Mouse (Mus musculus) CH12.LX (cell line): ENCODE results near the gene Ggct. TPM values are rescaled to one million over a fixed set of nuclear protein-coding genes. Genes with fewer than 3 reads are reported as not detected.

ENCODE experiments used
- DNase-seq: peaks from one replicate; pipeline ENCODE4 v3.0.0-alpha.2; 2013; ENCODE audit errors: extremely low read depth
- H3K27ac ChIP-seq: 2 replicates; pipeline ENCODE4 v1.5.1; 2012; ENCODE audit warnings: low read depth, mild to moderate bottlenecking, control low read depth, moderate library complexity; ENCODE audit not compliant: insufficient read depth
- H3K27me3 ChIP-seq: replicated peaks from 2 replicates; pipeline ENCODE3; 2012; ENCODE audit warnings: inconsistent platforms
- H3K36me3 ChIP-seq, 2 experiments: replicated peaks in 1 of 2; 2 replicates each; pipeline versions ENCODE3 to v1.6.1; 2012; ENCODE audit warnings: inconsistent platforms in 1 of 2, low read length in 1 of 2, mild to moderate bottlenecking in 1 of 2, mixed read lengths in 1 of 2, moderate library complexity in 1 of 2; ENCODE audit not compliant: control insufficient read depth in 1 of 2, insufficient read depth in 1 of 2
- H3K4me1 ChIP-seq, 2 experiments: 2 replicates each; pipeline ENCODE4 v1.6.1; 2012; ENCODE audit warnings: inconsistent platforms in 1 of 2, moderate library complexity in 1 of 2; ENCODE audit not compliant: insufficient read depth in 2 of 2, control insufficient read depth in 1 of 2
- H3K4me2 ChIP-seq: 2 replicates; pipeline ENCODE4 v1.6.1; 2012; ENCODE audit warnings: low read depth, mild to moderate bottlenecking, control low read depth; ENCODE audit not compliant: poor library complexity, insufficient read depth, severe bottlenecking
- H3K4me3 ChIP-seq, 3 experiments: fragments of 150-350 bp in 1 of 3; sonication (generic) in 1 of 3; replicated peaks in 1 of 3; 2 replicates each; pipeline versions ENCODE3 to v1.5.1; 2011 to 2012; ENCODE audit warnings: low read depth in 2 of 3, low read length in 2 of 3, mild to moderate bottlenecking in 2 of 3, moderate library complexity in 2 of 3, control low read depth in 1 of 3, improper control_type of control experiment in 1 of 3, inconsistent platforms in 1 of 3, mixed read lengths in 1 of 3; ENCODE audit not compliant: poor library complexity in 1 of 3
- H3K79me2 ChIP-seq: replicated peaks from 2 replicates; pipeline ENCODE4 v1.6.1; 2012; ENCODE audit warnings: mild to moderate bottlenecking, moderate library complexity; ENCODE audit not compliant: control insufficient read depth, poor library complexity, insufficient read depth, severe bottlenecking; ENCODE audit errors: extremely low read depth
- H3K9ac ChIP-seq: 2 replicates; pipeline ENCODE4 v1.6.1; 2012; ENCODE audit warnings: low read depth, mild to moderate bottlenecking, control low read depth, moderate library complexity; ENCODE audit not compliant: insufficient read depth
- H3K9me3 ChIP-seq: replicated peaks from 2 replicates; pipeline ENCODE3; 2012; ENCODE audit warnings: low read length, inconsistent platforms, mixed read lengths
- BHLHE40 ChIP-seq: IDR thresholded peaks from 2 replicates; pipeline ENCODE4 v1.6.1; 2011; ENCODE audit warnings: mild to moderate bottlenecking, low read depth, low read length, improper control_type of control experiment
- CHD1 ChIP-seq: IDR thresholded peaks from 2 replicates; pipeline ENCODE4 v1.6.1; 2012; ENCODE audit warnings: low read depth, low read length, improper control_type of control experiment, inconsistent platforms
- CHD2 ChIP-seq: IDR thresholded peaks from 2 replicates; pipeline ENCODE4 v1.6.1; 2011; ENCODE audit warnings: low read length, improper control_type of control experiment
- CTCF ChIP-seq, 2 experiments: IDR thresholded peaks in 1 of 2; conservative IDR thresholded peaks in 1 of 2; 2 replicates each; pipeline ENCODE4 v1.5.1; 2011 to 2012; ENCODE audit warnings: low read depth in 2 of 2, low read length in 2 of 2, improper control_type of control experiment in 1 of 2, inconsistent platforms in 1 of 2, mild to moderate bottlenecking in 1 of 2, moderate library complexity in 1 of 2
- ELF1 ChIP-seq: IDR thresholded peaks from 2 replicates; pipeline ENCODE4 v1.6.1; 2014; ENCODE audit warnings: low read depth, mild to moderate bottlenecking, inconsistent platforms, low read length, improper control_type of control experiment
- GABPA ChIP-seq: IDR thresholded peaks from 2 replicates; pipeline ENCODE4 v1.6.1; 2012; ENCODE audit warnings: low read depth, low read length, improper control_type of control experiment, inconsistent platforms; ENCODE audit not compliant: insufficient replicate concordance
- IRF4 ChIP-seq: IDR thresholded peaks from 2 replicates; pipeline ENCODE4 v1.6.1; 2014; ENCODE audit warnings: low read depth, mild to moderate bottlenecking, inconsistent platforms, low read length, improper control_type of control experiment
- JUN ChIP-seq: IDR thresholded peaks from 2 replicates; pipeline ENCODE4 v1.6.1; 2011; ENCODE audit warnings: low read depth, mild to moderate bottlenecking, low read length, improper control_type of control experiment, moderate library complexity; ENCODE audit not compliant: insufficient read depth
- JUND ChIP-seq: conservative IDR thresholded peaks from 2 replicates; pipeline ENCODE4 v1.6.1; 2011; ENCODE audit warnings: low read depth, low read length, improper control_type of control experiment
- KAT2A ChIP-seq: IDR thresholded peaks from 2 replicates; pipeline ENCODE4 v1.6.1; 2012; ENCODE audit warnings: low read length, improper control_type of control experiment, inconsistent platforms; ENCODE audit not compliant: insufficient replicate concordance
- MAFK ChIP-seq: IDR thresholded peaks from 2 replicates; pipeline ENCODE4 v1.6.1; 2011; ENCODE audit warnings: low read length, improper control_type of control experiment; ENCODE audit not compliant: insufficient replicate concordance
- MAX ChIP-seq: IDR thresholded peaks from 2 replicates; pipeline ENCODE4 v1.6.1; 2011; ENCODE audit warnings: low read length, improper control_type of control experiment
- MEF2A ChIP-seq: IDR thresholded peaks from 2 replicates; pipeline ENCODE4 v1.6.1; 2014; ENCODE audit warnings: low read depth, mild to moderate bottlenecking, inconsistent platforms, low read length, improper control_type of control experiment, borderline replicate concordance
- MYC ChIP-seq: IDR thresholded peaks from 2 replicates; pipeline ENCODE4 v1.6.1; 2011; ENCODE audit warnings: low read depth, mild to moderate bottlenecking, improper control_type of control experiment, low read length
- NELFE ChIP-seq: IDR thresholded peaks from 2 replicates; pipeline ENCODE4 v1.6.1; 2011; ENCODE audit warnings: low read depth, low read length, improper control_type of control experiment
- PAX5 ChIP-seq: IDR thresholded peaks from 2 replicates; pipeline ENCODE4 v1.6.1; 2012; ENCODE audit warnings: low read length, inconsistent platforms, mixed read lengths
- POLR2A ChIP-seq: IDR thresholded peaks from 2 replicates; pipeline ENCODE4 v1.6.1; 2011; ENCODE audit warnings: low read depth, mild to moderate bottlenecking, improper control_type of control experiment, low read length
- SIN3A ChIP-seq: IDR thresholded peaks from 2 replicates; pipeline ENCODE4 v1.6.1; 2012; ENCODE audit warnings: low read length, improper control_type of control experiment, inconsistent platforms
- SMC3 ChIP-seq: IDR thresholded peaks from 2 replicates; pipeline ENCODE4 v1.6.1; 2011; ENCODE audit warnings: low read depth, low read length, improper control_type of control experiment
- TBP ChIP-seq: conservative IDR thresholded peaks from 2 replicates; pipeline ENCODE4 v1.6.1; 2011; ENCODE audit warnings: low read depth, low read length, improper control_type of control experiment
- TCF12 ChIP-seq: IDR thresholded peaks from 2 replicates; pipeline ENCODE4 v1.6.1; 2014; ENCODE audit warnings: low read depth, mild to moderate bottlenecking, inconsistent platforms, low read length, improper control_type of control experiment
- UBTF ChIP-seq: IDR thresholded peaks from 2 replicates; pipeline ENCODE4 v1.6.1; 2012; ENCODE audit warnings: low read depth, mild to moderate bottlenecking, inconsistent platforms, low read length, improper control_type of control experiment, moderate library complexity
- USF2 ChIP-seq: conservative IDR thresholded peaks from 2 replicates; pipeline ENCODE4 v1.6.1; 2011; ENCODE audit warnings: low read depth, low read length, improper control_type of control experiment
- ZKSCAN1 ChIP-seq: IDR thresholded peaks from 2 replicates; pipeline ENCODE4 v1.6.1; 2012; ENCODE audit warnings: low read depth, inconsistent platforms, low read length, improper control_type of control experiment, borderline replicate concordance
- ZNF384 ChIP-seq: IDR thresholded peaks from 2 replicates; pipeline ENCODE4 v1.6.1; 2012; ENCODE audit warnings: low read depth, low read length, improper control_type of control experiment, inconsistent platforms
- dilution Hi-C: fragments of 300-500 bp; cut with MboI; formaldehyde crosslinking; loops from 2 replicates; pipeline ENCODE4 v1.14.3; 2020; ENCODE audit warnings: low sequenced_read_pairs; ENCODE audit not compliant: extremely low pct_unique_long_range_greater_than_20kb, extremely low pct_ligation_motif_present
- in situ Hi-C: fragments of 300-500 bp; cut with MboI; formaldehyde crosslinking; loops from 3 replicates; pipeline ENCODE4 v1.14.3; 2019; ENCODE audit warnings: low sequenced_read_pairs, low pct_ligation_motif_present, low pct_unique_long_range_greater_than_20kb, mixed read lengths
- polyA plus RNA-seq: library from polyadenylated mRNA; unstranded; fragments of >175 nt; gene quantifications from 2 replicates; pipeline ENCODE4 v1.2.1, GENCODE M21; 2012; ENCODE audit warnings: low read depth; ENCODE audit not compliant: insufficient read length
- total RNA-seq, 2 experiments: library from RNA; depleted of rRNA; stranded (reverse); fragments of 300-350 nt in 1 of 2; fragments of >200 nt in 1 of 2; gene quantifications; 2 replicates each; pipeline ENCODE4 v1.2.3; 2012 to 2014

Gene Ggct
- total and polyA plus RNA-seq, 3 experiments: 9.8 to 24.5 (median 12.7) TPM

GRCm38 (mm10) chr6:54997726-54998125 lies 5.0 kb upstream of the Ggct start:
- Histone ChIP-seq H3K4me1 (peaks cover 0 to 3% of the 10 kb centered on the region in 2 experiments; a peak in 2 of 4 replicates), H3K4me3 (no peak overlapping the region), H3K36me3 (no peaks in the 10 kb centered on the region)
- in situ Hi-C loops (no loop called here), dilution Hi-C loops (no loop called here)
- no peak for TF ChIP-seq CHD2
- no peak for TF ChIP-seq POLR2A
- TF ChIP-seq MAX: no peak
- no peak for TF ChIP-seq MYC
- no peak for TF ChIP-seq MAFK
- no peak for TF ChIP-seq TCF12
- no peak for TF ChIP-seq MEF2A
- TF ChIP-seq CHD1: no peak
- TF ChIP-seq KAT2A: no peak
- no peak for TF ChIP-seq BHLHE40
- no peak for TF ChIP-seq JUN
- no peak for TF ChIP-seq ZNF384
- no peak for TF ChIP-seq USF2
- TF ChIP-seq SMC3: no peak
- no peak for TF ChIP-seq CTCF (conservative IDR thresholded peaks at IDR 0.05 in 1 of 2, IDR thresholded peaks at IDR 0.05 in 1 of 2; ENCODE audit: low read depth in 2 of 2, low read length in 2 of 2)
- TF ChIP-seq, all 38 proteins: peak for 0
- Histone ChIP-seq H3K9me3 (no peaks in the 10 kb centered on the region), H3K27ac (no peak overlapping the region), H3K27me3 (no peaks in the 10 kb centered on the region), H3K4me2 (no peak overlapping the region), H3K9ac (no peak overlapping the region), H3K79me2 (no peaks in the 10 kb centered on the region)
- DNase-seq: no peak

- Histone ChIP-seq H3K4me2 (no peak overlapping the region), H3K27me3 (no peaks in the 10 kb centered on the region), H3K9me3 (no peaks in the 10 kb centered on the region), H3K36me3 (no peaks in the 10 kb centered on the region), H3K27ac (no peak overlapping the region), H3K79me2 (no peaks in the 10 kb centered on the region), H3K4me3 (no peak overlapping the region), H3K4me1 (peaks cover 3 to 12% of the 10 kb centered on the region in 2 experiments), H3K9ac (no peak overlapping the region)
- in situ Hi-C loops (no loop called here), dilution Hi-C loops (no loop called here)
- DNase-seq: no peak
- TF ChIP-seq POLR2A (no peak), ZNF384 (no peak)
These were observed 3.6 kb upstream of the Ggct start for GRCm38 (mm10) chr6:54996361-54996760.

- Histone ChIP-seq H3K4me2 (peak overlapping the region; percentile 72), H3K4me3 (peak overlapping the region; percentile 36 to 70 (median 60)), H3K27me3 (no peaks in the 10 kb centered on the region), H3K27ac (no peak overlapping the region), H3K9me3 (no peaks in the 10 kb centered on the region), H3K9ac (peak overlapping the region; percentile 53; the same call in 1 of the 2 replicates), H3K4me1 (peaks cover 3 to 16% of the 10 kb centered on the region in 2 experiments), H3K79me2 (no peaks in the 10 kb centered on the region), H3K36me3 (peaks cover 0 to 12% of the 10 kb centered on the region in 2 experiments)
- TF ChIP-seq MAFK (no peak), IRF4 (no peak), ELF1 (no peak), SIN3A (no peak), TBP (no peak), SMC3 (no peak), MEF2A (no peak), NELFE (no peak), ZKSCAN1 (no peak), UBTF (no peak), GABPA (no peak), PAX5 (no peak), JUND (no peak)
- in situ Hi-C loops: loop anchor here (5.0 kb wide), 1 partner anchor 180 kb away; no protein-coding TSS in a partner anchor
- dilution Hi-C loops: no loop called here
- DNase-seq: peak; percentile 20
These were observed 609 bp downstream of the Ggct start for GRCm38 (mm10) chr6:54992141-54992540.
